Mouse (Mus musculus) neutrophil, adult 5-6 weeks (primary cell): ENCODE data around the gene Ccdc167. TPM values are rescaled to one million over a fixed set of nuclear protein-coding genes. Genes with fewer than 3 reads are reported as not detected.

Source experiments
- ATAC-seq: fragments of 151-379, 151-347 bp; 2 replicates; pipeline ENCODE4 v1.8.0; 2017; ENCODE audit warnings: mild to moderate bottlenecking, moderate TSS enrichment; ENCODE audit not compliant: insufficient number of reproducible peaks, poor library complexity, low FRiP score, severe bottlenecking; ENCODE audit errors: extremely low read depth
- total RNA-seq: library from RNA; stranded (forward); fragments of 200-1000 nt; gene quantifications from 2 replicates; pipeline ENCODE4 v1.2.3, GENCODE M21; 2017

Gene Ccdc167
- total RNA-seq, 1 experiment from 2014 or later: 16.4 TPM

DNA sequence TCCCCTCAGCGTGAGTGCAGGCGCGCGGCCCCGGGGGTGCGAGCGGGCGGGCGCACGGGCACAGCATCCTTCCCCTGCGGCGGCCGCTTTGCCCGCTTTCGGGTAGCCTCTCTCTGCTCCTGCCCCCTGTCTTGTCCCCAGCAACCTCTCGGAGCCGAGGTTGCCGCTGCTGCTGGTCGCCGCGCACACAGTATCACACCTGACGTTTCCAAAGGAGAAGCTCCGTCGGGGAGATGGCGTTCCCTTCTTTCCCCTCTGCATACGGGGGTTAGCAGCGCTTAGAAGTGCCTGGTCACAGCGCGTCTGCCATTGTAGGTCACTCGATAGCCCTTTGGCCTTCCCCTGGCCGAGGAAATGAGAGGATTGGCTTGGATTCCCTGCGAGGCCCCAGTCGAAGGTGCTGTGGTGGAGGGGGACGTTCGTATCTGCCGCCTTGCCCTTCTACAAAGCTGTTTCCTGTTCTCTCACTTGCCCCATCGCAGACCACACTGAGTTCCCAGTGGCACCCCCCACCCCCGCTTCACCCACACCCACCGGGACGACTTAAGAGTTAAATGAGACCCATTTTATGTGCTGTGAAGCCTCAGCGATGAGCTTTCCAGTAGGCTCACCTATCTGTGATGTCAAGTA lies 56.0 kb downstream of the Ccdc167 start:
- no peak for ATAC-seq

DNA sequence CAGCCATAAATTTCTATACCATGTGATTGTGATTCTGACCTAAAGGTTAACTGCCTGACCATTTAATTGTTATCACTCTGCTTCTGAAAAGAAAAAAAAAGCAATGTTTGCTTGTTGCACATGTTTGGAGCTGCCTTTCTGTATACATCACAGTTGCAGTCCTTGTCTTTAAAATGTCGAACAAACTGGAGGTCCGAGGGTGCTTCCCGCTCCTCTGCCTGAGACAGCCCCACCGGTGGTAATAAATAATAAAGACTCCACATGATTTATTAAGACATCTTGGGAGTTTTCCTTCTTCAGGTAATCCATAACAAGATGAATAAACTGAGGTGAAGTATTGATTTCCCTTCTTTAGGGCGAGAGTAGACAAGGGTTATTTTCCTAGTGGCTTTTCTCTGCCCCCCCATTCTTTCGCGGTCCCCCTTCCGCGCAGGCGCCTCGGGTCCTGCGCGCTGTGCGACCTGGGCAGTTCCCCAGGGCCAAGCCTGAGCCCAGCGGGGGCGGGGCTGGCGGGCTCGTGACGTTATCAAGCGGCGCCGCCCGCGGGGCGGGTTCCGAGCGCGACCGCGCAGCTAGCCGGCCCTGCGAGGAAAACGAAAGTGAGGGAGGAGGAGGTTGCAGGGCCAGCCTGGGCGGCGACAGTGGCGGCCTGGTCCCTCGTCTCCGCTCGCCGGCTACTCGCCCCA lies 56.6 kb downstream of the Ccdc167 start, which contains the start of gene Cmtr1:
Gene Cmtr1, plus strand, starts transcription at position 520 of the 686 bp plus-strand sequence.
- ATAC-seq: peak; percentile 93

DNA sequence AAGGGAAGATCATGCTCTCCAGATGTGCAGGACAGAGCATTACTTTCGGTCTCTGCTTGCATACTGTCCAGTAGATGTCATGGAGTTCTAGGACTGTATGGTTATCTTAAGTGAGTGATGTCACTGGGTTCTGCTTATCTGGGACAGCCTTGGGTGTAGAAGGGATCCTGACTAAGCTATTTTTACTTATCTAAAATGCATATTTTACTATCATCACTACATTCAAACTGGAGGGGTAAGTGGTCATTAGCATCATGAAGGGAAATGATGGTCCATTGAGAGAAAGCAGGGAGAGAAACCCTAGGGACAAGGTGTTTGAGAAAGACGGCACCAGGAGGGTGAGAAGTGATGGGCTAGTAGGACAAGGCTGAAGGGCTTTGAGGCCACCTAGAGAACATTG lies 58.6 kb downstream of the Ccdc167 start:
- no peak for ATAC-seq

DNA sequence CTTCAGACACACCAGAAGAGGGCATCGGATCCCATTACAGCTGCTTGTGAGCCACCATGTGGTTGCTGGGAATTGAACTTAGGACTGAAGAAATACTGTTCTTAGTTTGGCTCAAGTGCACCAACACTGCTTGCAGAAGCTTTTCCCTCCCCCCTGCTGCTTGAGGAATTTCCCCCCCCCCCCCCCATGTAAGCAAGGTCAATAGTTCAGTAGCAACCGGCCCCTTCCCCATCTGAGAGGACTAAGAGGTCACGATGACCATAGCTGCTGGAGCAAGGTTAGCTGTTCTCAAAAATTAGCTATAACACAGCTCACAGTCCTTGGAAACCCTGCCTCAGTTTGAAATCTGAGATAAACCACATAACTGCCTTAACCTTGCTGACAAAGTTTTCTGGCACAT lies 74.6 kb downstream of the Ccdc167 start:
- no peak for ATAC-seq

DNA sequence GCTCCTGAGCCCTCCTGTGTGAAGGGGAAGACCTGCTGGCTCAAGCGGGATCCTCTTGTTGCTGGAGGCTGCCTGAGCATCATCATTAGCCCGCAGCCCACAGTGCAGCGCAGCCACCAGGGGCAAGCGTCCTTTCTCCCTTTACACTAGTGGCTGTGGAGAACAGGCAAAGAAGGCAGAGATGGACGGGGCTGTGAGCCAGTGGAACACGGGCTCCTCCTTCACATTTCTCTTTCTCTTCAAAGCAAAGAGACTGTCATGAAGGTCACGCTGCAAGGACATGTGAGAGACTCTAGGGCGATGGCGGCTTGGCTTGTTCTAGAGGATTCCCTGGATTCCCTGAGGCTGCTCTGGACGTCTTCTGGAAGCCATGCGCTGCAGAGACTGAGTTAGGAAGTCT lies 75.9 kb downstream of the Ccdc167 start:
- ATAC-seq: no peak

DNA sequence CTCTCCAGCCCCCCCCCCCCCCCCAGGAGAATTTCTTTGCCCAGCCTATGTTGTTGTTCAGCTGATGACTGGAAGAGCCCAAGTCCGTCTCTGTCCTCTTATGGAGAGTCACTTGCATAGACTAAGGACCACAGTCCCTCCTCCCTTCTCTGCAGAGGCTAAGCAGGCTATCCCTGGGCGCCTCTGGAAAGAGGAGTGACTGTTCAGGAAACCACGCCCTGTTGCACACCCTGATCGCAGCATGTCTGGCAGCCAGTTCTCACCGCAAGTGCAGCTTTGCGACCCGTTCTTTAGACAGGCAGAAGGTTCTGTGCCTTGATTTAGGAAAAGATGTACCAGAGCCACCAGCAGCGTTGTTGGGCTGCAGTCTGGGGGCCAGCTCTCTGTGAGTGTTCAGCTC lies 78.9 kb downstream of the Ccdc167 start:
- no peak for ATAC-seq

DNA sequence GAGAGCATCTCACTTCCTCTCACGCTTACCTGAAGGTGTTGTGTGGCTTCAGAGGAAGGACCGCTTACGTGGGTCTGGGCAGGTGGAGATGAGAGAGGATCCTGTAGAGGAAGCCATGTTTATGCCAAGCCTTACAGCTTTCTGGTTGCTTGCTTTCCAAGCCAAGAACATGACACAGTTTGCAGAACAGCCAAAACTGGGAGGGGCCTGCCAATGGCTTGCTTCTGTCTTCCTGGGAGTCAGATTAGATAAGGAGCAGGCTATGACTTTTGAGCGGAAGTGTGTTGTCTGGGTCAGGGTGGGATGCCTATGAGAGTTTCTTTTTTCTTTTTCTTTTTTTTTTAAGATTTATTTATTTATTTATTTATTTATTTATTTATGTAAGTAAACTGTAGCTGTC lies 79.5 kb downstream of the Ccdc167 start:
- ATAC-seq: no peak

Other genes with a start within 250 kb of the Ccdc167 start
- gene Pim1, start 226.3 kb downstream of the Ccdc167 start, total RNA-seq: 632 and 640 TPM in 2 replicates
- not detected in 2 replicates for gene Gm17657, start 167.4 kb downstream of the Ccdc167 start, total RNA-seq
- gene Tbc1d22b, start 167.3 kb downstream of the Ccdc167 start, total RNA-seq: 9.8 and 9.9 TPM in 2 replicates
- gene Tmem217, start 164.7 kb downstream of the Ccdc167 start, total RNA-seq: not detected in 2 replicates
- gene Rnf8, start 102.3 kb downstream of the Ccdc167 start, total RNA-seq: 42.8 and 51.9 TPM in 2 replicates
- gene Gm28043, start 102.2 kb downstream of the Ccdc167 start, total RNA-seq: 29.8 and 31.2 TPM in 2 replicates
- gene Cmtr1, start 56.4 kb downstream of the Ccdc167 start, total RNA-seq: 499 and 528 TPM in 2 replicates